Comparison of ENCODE assay signal across 15 mouse cellular contexts in the genomic region with DNA sequence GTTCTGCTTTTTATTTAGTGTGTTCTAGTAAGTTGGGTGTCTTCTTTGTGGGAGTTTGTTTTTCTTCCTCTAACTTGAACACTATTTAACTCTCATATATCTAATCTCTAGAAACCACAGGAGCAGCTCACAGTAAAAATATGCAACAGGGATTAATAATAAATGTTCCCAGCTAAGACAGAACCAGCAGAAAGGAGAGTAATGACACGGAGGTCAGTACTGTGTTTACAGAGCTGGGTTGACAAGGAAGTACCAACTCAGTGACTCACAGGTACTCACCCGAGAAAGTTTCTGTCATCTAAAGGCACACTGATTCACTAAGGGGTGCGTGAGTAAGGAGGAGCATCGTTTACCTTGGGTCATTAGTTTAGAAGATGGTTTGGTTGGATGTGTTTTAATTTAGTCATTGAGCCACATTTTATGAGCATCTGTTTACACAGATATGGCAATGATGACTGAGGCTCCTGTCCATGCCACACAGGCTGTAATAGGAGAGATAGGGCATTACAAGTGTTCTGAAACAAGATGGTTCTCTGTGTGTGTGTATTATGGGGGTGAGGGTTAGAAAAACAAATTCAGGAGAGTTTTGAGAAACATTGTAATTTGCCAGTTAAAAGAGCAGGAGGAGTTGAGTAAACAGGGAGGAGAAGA. TPM values are rescaled to one million over a fixed set of nuclear protein-coding genes. Genes with fewer than 3 reads are reported as not detected.
DNase-seq lines count a peak whose midpoint lies in the region; ATAC-seq lines count a peak whose summit lies in the region.
"Had no signal": no experiment of that assay in that cellular context is flagged by ENCODE, and none has a peak within 500 bp of the region (broad histone marks: within the 10 kb centered on the region; RNA-seq: fewer than 3 reads in every experiment).

No protein-coding gene starts in this region.

- WGBS in kidney, embryonic 15.5 days = 28% methylated on average over 4 of the region's 4 CpGs
- WGBS in kidney, embryonic 14.5 days = 35% methylated on average over 4 of the region's 4 CpGs
- WGBS in liver, embryonic 13.5 days (ENCODE audit: insufficient replicate concordance) = 37% methylated on average over 4 of the region's 4 CpGs
- 28% methylated on average over 4 of the region's 4 CpGs for WGBS in stomach, embryonic 14.5 days
- WGBS in midbrain, embryonic 14.5 days = 83% methylated on average over 4 of the region's 4 CpGs

- no peak overlapping the region for H3K4me2 ChIP-seq in kidney, embryonic 15.5 days
- H3K4me2 ChIP-seq in kidney, embryonic 14.5 days (replicated peaks; ENCODE audit: low read depth, low read length) = no peak overlapping the region
- peak overlapping the region; percentile 34 for H3K4me2 ChIP-seq in liver, embryonic 13.5 days
- H3K4me2 ChIP-seq in stomach, embryonic 14.5 days (replicated peaks; ENCODE audit: low read depth, low read length) = no peak overlapping the region
- H3K4me2 ChIP-seq in midbrain, embryonic 14.5 days (ENCODE audit: low read length) = no peak overlapping the region

- no peaks in the 10 kb centered on the region for H3K27me3 ChIP-seq in kidney, embryonic 15.5 days
- H3K27me3 ChIP-seq in kidney, embryonic 14.5 days (ENCODE audit: control insufficient read depth, insufficient read depth, low read length) = no peaks in the 10 kb centered on the region
- no peaks in the 10 kb centered on the region for H3K27me3 ChIP-seq in liver, embryonic 13.5 days
- no peaks in the 10 kb centered on the region for H3K27me3 ChIP-seq in stomach, embryonic 14.5 days (ENCODE audit: control insufficient read depth, insufficient read depth, low read length)
- H3K27me3 ChIP-seq in midbrain, embryonic 14.5 days (ENCODE audit: control insufficient read depth, insufficient read depth, low read length) = no peaks in the 10 kb centered on the region

- no peaks in the 10 kb centered on the region for H3K9me3 ChIP-seq in kidney, embryonic 15.5 days (replicated peaks)
- no peaks in the 10 kb centered on the region for H3K9me3 ChIP-seq in kidney, embryonic 14.5 days (ENCODE audit: control insufficient read depth, low read length)
- no peaks in the 10 kb centered on the region for H3K9me3 ChIP-seq in liver, embryonic 13.5 days (replicated peaks)
- no peaks in the 10 kb centered on the region for H3K9me3 ChIP-seq in stomach, embryonic 14.5 days (ENCODE audit: control insufficient read depth, low read depth, low read length)
- no peaks in the 10 kb centered on the region for H3K9me3 ChIP-seq in midbrain, embryonic 14.5 days (ENCODE audit: control insufficient read depth, low read length)
- H3K9me3 ChIP-seq: embryonic facial prominence, embryonic 10.5 days; hindbrain, embryonic 10.5 days had no signal

- no peak for DNase-seq in liver, embryonic 13.5 days
- no peak for DNase-seq in midbrain, embryonic 14.5 days
- DNase-seq in thymus, postnatal 36 days = no peak
- no peak for DNase-seq in gastrocnemius, postnatal 25 days
- DNase-seq: heart, adult 2 months; kidney, adult 8-10 months had no signal

- H3K4me3 ChIP-seq in kidney, embryonic 15.5 days (replicated peaks) = no peak overlapping the region
- no peak overlapping the region for H3K4me3 ChIP-seq in kidney, embryonic 14.5 days (ENCODE audit: low read length)
- H3K4me3 ChIP-seq in brown adipose tissue, adult 24 weeks (ENCODE audit: insufficient read depth, low read depth, low read length) = no peak overlapping the region
- H3K4me3 ChIP-seq in liver, embryonic 13.5 days (replicated peaks) = no peak overlapping the region
- no peak overlapping the region for H3K4me3 ChIP-seq in stomach, embryonic 14.5 days (ENCODE audit: low read depth, low read length)
- no peak overlapping the region for H3K4me3 ChIP-seq in midbrain, embryonic 14.5 days (replicated peaks; ENCODE audit: low read depth, low read length)
- H3K4me3 ChIP-seq: embryonic facial prominence, embryonic 10.5 days; heart, adult 2 months; hindbrain, embryonic 10.5 days had no signal

- 0 out of 2 replicates have a peak, but pooled peaks cover 3% of the 10 kb centered on the region for H3K36me3 ChIP-seq in kidney, embryonic 15.5 days
- no peaks in the 10 kb centered on the region for H3K36me3 ChIP-seq in kidney, embryonic 14.5 days (ENCODE audit: control insufficient read depth, insufficient read depth, low read length)
- peaks cover 3% of the 10 kb centered on the region; the same call in 1 of the 2 replicates for H3K36me3 ChIP-seq in liver, embryonic 13.5 days
- no peaks in the 10 kb centered on the region for H3K36me3 ChIP-seq in stomach, embryonic 14.5 days (ENCODE audit: control insufficient read depth, insufficient read depth, low read length)
- H3K36me3 ChIP-seq in midbrain, embryonic 14.5 days (ENCODE audit: control insufficient read depth, insufficient read depth, low read length) = no peaks in the 10 kb centered on the region; the same call in 1 of the 2 replicates

- peaks cover 4% of the 10 kb centered on the region; the same call in 1 of the 2 replicates for H3K4me1 ChIP-seq in kidney, embryonic 15.5 days
- no peaks in the 10 kb centered on the region for H3K4me1 ChIP-seq in kidney, embryonic 14.5 days (ENCODE audit: control insufficient read depth, insufficient read depth, low read length)
- H3K4me1 ChIP-seq in brown adipose tissue, adult 24 weeks (ENCODE audit: control insufficient read depth, insufficient read depth, insufficient read length, low read length) = peaks cover 2% of the 10 kb centered on the region
- peaks cover 42% of the 10 kb centered on the region for H3K4me1 ChIP-seq in liver, embryonic 13.5 days (replicated peaks)
- H3K4me1 ChIP-seq in stomach, embryonic 14.5 days (ENCODE audit: control insufficient read depth, insufficient read depth, low read length) = peaks cover 4% of the 10 kb centered on the region; the same call in 1 of the 2 replicates
- H3K4me1 ChIP-seq in midbrain, embryonic 14.5 days (ENCODE audit: control insufficient read depth, insufficient read depth, low read length) = no peaks in the 10 kb centered on the region
- H3K4me1 ChIP-seq: embryonic facial prominence, embryonic 10.5 days; hindbrain, embryonic 10.5 days had no signal

- ATAC-seq in kidney, embryonic 15.5 days (replicated peaks; ENCODE audit: low FRiP score) = no peak
- ATAC-seq in kidney, embryonic 14.5 days (ENCODE audit: low FRiP score, low TSS enrichment) = no peak
- ATAC-seq in liver, embryonic 13.5 days (ENCODE audit: low read depth) = peak; percentile 93
- 0 out of 2 replicates have a peak, but pooled peaks have one; percentile 49 for ATAC-seq in stomach, embryonic 14.5 days (ENCODE audit: insufficient number of reproducible peaks, insufficient read depth, low FRiP score, low read depth)
- ATAC-seq in midbrain, embryonic 14.5 days (ENCODE audit: low FRiP score, low TSS enrichment) = no peak
- ATAC-seq: activated CD4-positive, CD25-positive, alpha-beta regulatory T cell, adult 4 months; forebrain, embryonic 16.5 days; midbrain, embryonic 16.5 days had no signal

- peak overlapping the region; percentile 41; the same call in 1 of the 2 replicates for H3K27ac ChIP-seq in kidney, embryonic 15.5 days
- H3K27ac ChIP-seq in kidney, embryonic 14.5 days (ENCODE audit: low read depth, low read length) = no peak overlapping the region
- H3K27ac ChIP-seq in brown adipose tissue, adult 24 weeks (replicated peaks; ENCODE audit: low read depth, low read length) = 0 out of 2 replicates have a peak overlapping the region, but pooled peaks have one; percentile 3
- H3K27ac ChIP-seq in liver, embryonic 13.5 days = peak overlapping the region; percentile 74
- H3K27ac ChIP-seq in stomach, embryonic 14.5 days (ENCODE audit: low read length) = no peak overlapping the region
- no peak overlapping the region for H3K27ac ChIP-seq in midbrain, embryonic 14.5 days (replicated peaks; ENCODE audit: low read depth, low read length)
- H3K27ac ChIP-seq: embryonic facial prominence, embryonic 10.5 days; heart, adult 2 months; hindbrain, embryonic 10.5 days had no signal

- H3K9ac ChIP-seq in kidney, embryonic 15.5 days = no peak overlapping the region
- no peak overlapping the region for H3K9ac ChIP-seq in kidney, embryonic 14.5 days (ENCODE audit: low read depth, low read length)
- H3K9ac ChIP-seq in liver, embryonic 13.5 days = no peak overlapping the region; the same call in 1 of the 2 replicates
- H3K9ac ChIP-seq in stomach, embryonic 14.5 days (replicated peaks; ENCODE audit: low read depth, low read length) = no peak overlapping the region
- H3K9ac ChIP-seq in midbrain, embryonic 14.5 days (replicated peaks; ENCODE audit: low read length) = no peak overlapping the region

RNA-seq across cellular contexts. Expression of gene Lcor, which starts 13.1 kb away (rescaled TPM):
- polyA plus RNA-seq in kidney, embryonic 15.5 days (2015; fragmentation: Nextera tagmentation; extraction: Ambion mirVana) = 16.3 and 17.0 TPM in 2 replicates
- polyA plus RNA-seq in kidney, embryonic 14.5 days (2014; fragmentation: Nextera tagmentation; extraction: Ambion mirVana) = 18.0 and 19.7 TPM in 2 replicates
- polyA plus RNA-seq in brown adipose tissue, adult 24 weeks (2012; ENCODE audit: insufficient read depth, insufficient read length, missing spikeins) = 2.5 and 3.4 TPM in 2 replicates
- polyA plus RNA-seq in liver, embryonic 13.5 days (2015; fragmentation: Nextera tagmentation; extraction: Ambion mirVana) = 5.9 and 7.1 TPM in 2 replicates
- 20.6 and 23.0 TPM in 2 replicates for polyA plus RNA-seq in stomach, embryonic 14.5 days (2014; fragmentation: Nextera tagmentation; extraction: Ambion mirVana)
- polyA plus RNA-seq in midbrain, embryonic 14.5 days (2014; fragmentation: Nextera tagmentation; extraction: Ambion mirVana) = 23.2 and 24.3 TPM in 2 replicates
- 10 to 100 TPM; 11.9 to 13.4 TPM for total RNA-seq in gastrocnemius, postnatal 25 days (2021)

Comparison
In these comparisons a context has a peak if more than half of its experiments do, and no peak if none do; other contexts are left out.
1. H3K27ac ChIP-seq: peak in kidney, embryonic 15.5 days (single experiment), brown adipose tissue, adult 24 weeks (single experiment) and liver, embryonic 13.5 days (single experiment); none in kidney, embryonic 14.5 days (single experiment), stomach, embryonic 14.5 days (single experiment) and midbrain, embryonic 14.5 days (single experiment).
2. ATAC-seq: peak in liver, embryonic 13.5 days (single experiment) and stomach, embryonic 14.5 days (single experiment); none in kidney, embryonic 15.5 days (single experiment), kidney, embryonic 14.5 days (single experiment) and midbrain, embryonic 14.5 days (single experiment).